Mouse (Mus musculus): Measurements from ENCODE around the gene Lrrk2. TPM values are rescaled to one million over a fixed set of nuclear protein-coding genes. Genes with fewer than 3 reads are reported as not detected.

The Lrrk2 gene
- polyA plus RNA-seq, 1 experiment from 2014 or later: 3.9 TPM

Other genes starting within 250 kb of the Lrrk2 start
- gene Slc2a13, start 99.9 kb upstream of the Lrrk2 start, polyA plus RNA-seq (2015; fragmentation: Nextera tagmentation; extraction: Ambion mirVana): 1.0 and 1.1 TPM in 2 replicates
- not detected in 2 replicates for gene Smgc, start 165.1 kb downstream of the Lrrk2 start, polyA plus RNA-seq (2015; fragmentation: Nextera tagmentation; extraction: Ambion mirVana)